Mouse (Mus musculus): ENCODE results near the gene Rap2a.

Rap2a gene

GRCm38 (mm10) chr14:120500021-120500560, 21.8 kb downstream of the Rap2a start:
- DNase-seq: no peak

- DNase-seq: no peak
Measured at GRCm38 (mm10) chr14:120500791-120501190, 22.5 kb downstream of the Rap2a start.

- no peak for DNase-seq
Measured at GRCm38 (mm10) chr14:120503641-120504040, 25.4 kb downstream of the Rap2a start.

GRCm38 (mm10) chr14:120504423-120504822, 26.2 kb downstream of the Rap2a start:
- no peak for DNase-seq

GRCm38 (mm10) chr14:120504928-120505461, 26.8 kb downstream of the Rap2a start:
- DNase-seq: no peak

GRCm38 (mm10) chr14:120505918-120506317, 27.7 kb downstream of the Rap2a start:
- no peak for DNase-seq

- DNase-seq: no peak
Measured at GRCm38 (mm10) chr14:120507516-120507915, 29.3 kb downstream of the Rap2a start.

- no peak for DNase-seq
Measured at GRCm38 (mm10) chr14:120508566-120509365, 30.5 kb downstream of the Rap2a start.

GRCm38 (mm10) chr14:120509366-120509640, 31.1 kb downstream of the Rap2a start:
- no peak for DNase-seq

- no peak for DNase-seq
Measured at GRCm38 (mm10) chr14:120511821-120512220, 33.6 kb downstream of the Rap2a start.

GRCm38 (mm10) chr14:120514821-120515271, 36.6 kb downstream of the Rap2a start:
- DNase-seq: no peak

- DNase-seq: no peak
Measured at GRCm38 (mm10) chr14:120515376-120515775, 37.1 kb downstream of the Rap2a start.

- no peak for DNase-seq
Measured at GRCm38 (mm10) chr14:120518706-120519105, 40.5 kb downstream of the Rap2a start.

GRCm38 (mm10) chr14:120519921-120520320, 41.7 kb downstream of the Rap2a start:
- no peak for DNase-seq

- no peak for DNase-seq
Measured at GRCm38 (mm10) chr14:120520843-120521242, 42.6 kb downstream of the Rap2a start.

- no peak for DNase-seq
Measured at GRCm38 (mm10) chr14:120523296-120523695, 45.1 kb downstream of the Rap2a start.

GRCm38 (mm10) chr14:120525644-120526043, 47.4 kb downstream of the Rap2a start:
- DNase-seq: no peak

- DNase-seq: no peak
Measured at GRCm38 (mm10) chr14:120533301-120533700, 55.1 kb downstream of the Rap2a start.

GRCm38 (mm10) chr14:120534841-120535271, 56.6 kb downstream of the Rap2a start:
- no peak for DNase-seq

GRCm38 (mm10) chr14:120535446-120535845, 57.2 kb downstream of the Rap2a start:
- no peak for DNase-seq

- no peak for DNase-seq
Measured at GRCm38 (mm10) chr14:120535924-120536323, 57.7 kb downstream of the Rap2a start.

- DNase-seq: no peak
Measured at GRCm38 (mm10) chr14:120539128-120539527, 60.9 kb downstream of the Rap2a start.

GRCm38 (mm10) chr14:120539626-120540025, 61.4 kb downstream of the Rap2a start:
- DNase-seq: no peak

- DNase-seq: no peak
Measured at GRCm38 (mm10) chr14:120542445-120542844, 64.2 kb downstream of the Rap2a start.

Measured in right cerebral cortex, postnatal 25 days (tissue).